Mouse (Mus musculus) ES-Bruce4 (cell line): Measurements from ENCODE around the gene Ndufs7. TPM values are rescaled to one million over a fixed set of nuclear protein-coding genes. Genes with fewer than 3 reads are reported as not detected.

Source experiments
- H3K27ac ChIP-seq: 2 replicates; pipeline ENCODE4 v1.5.1; 2012; ENCODE audit warnings: low read length, inconsistent platforms; ENCODE audit not compliant: insufficient read depth
- H3K27me3 ChIP-seq: 2 replicates; pipeline ENCODE4 v1.6.1; 2012; ENCODE audit warnings: mild to moderate bottlenecking, low read length, inconsistent platforms; ENCODE audit not compliant: control insufficient read depth, poor library complexity, insufficient read depth, severe bottlenecking
- H3K36me3 ChIP-seq: 2 replicates; pipeline ENCODE4 v1.6.1; 2012; ENCODE audit warnings: inconsistent platforms, mild to moderate bottlenecking, low read length, moderate library complexity; ENCODE audit not compliant: control insufficient read depth, poor library complexity, insufficient read depth, severe bottlenecking
- H3K4me1 ChIP-seq: one replicate; pipeline ENCODE4 v1.8.1; 2011; ENCODE audit warnings: low read length; ENCODE audit not compliant: control insufficient read depth, insufficient read depth
- H3K4me3 ChIP-seq: 2 replicates; pipeline ENCODE4 v1.5.1; 2011; ENCODE audit warnings: low read depth, mild to moderate bottlenecking, low read length
- H3K9ac ChIP-seq: 2 replicates; pipeline ENCODE4 v1.6.1; 2012; ENCODE audit warnings: low read depth, mild to moderate bottlenecking, inconsistent platforms; ENCODE audit not compliant: poor library complexity, severe bottlenecking
- H3K9me3 ChIP-seq: replicated peaks from 2 replicates; pipeline ENCODE4 v1.6.1; 2012; ENCODE audit warnings: mild to moderate bottlenecking, low read length, inconsistent platforms; ENCODE audit not compliant: control insufficient read depth, poor library complexity, insufficient read depth, severe bottlenecking
- CTCF ChIP-seq: IDR thresholded peaks from one replicate; pipeline ENCODE4 v1.8.1; 2011; ENCODE audit warnings: low read depth, low read length
- EP300 ChIP-seq: IDR thresholded peaks from 2 replicates; pipeline ENCODE4 v1.6.1; 2011; ENCODE audit warnings: low read depth, low read length; ENCODE audit not compliant: insufficient read depth
- POLR2A ChIP-seq: IDR thresholded peaks from one replicate; pipeline ENCODE4 v1.8.1; 2011; ENCODE audit warnings: low read length; ENCODE audit not compliant: insufficient read depth
- polyA plus RNA-seq: library from polyadenylated mRNA; stranded (reverse); fragments of >200 nt; gene quantifications from 2 replicates; pipeline ENCODE4 v1.2.4, GENCODE M21; 2011; ENCODE audit warnings: low read depth; ENCODE audit not compliant: missing spikeins, insufficient read depth, insufficient read length

The Ndufs7 gene
- polyA plus RNA-seq, 1 experiment: 63.9 TPM

DNA sequence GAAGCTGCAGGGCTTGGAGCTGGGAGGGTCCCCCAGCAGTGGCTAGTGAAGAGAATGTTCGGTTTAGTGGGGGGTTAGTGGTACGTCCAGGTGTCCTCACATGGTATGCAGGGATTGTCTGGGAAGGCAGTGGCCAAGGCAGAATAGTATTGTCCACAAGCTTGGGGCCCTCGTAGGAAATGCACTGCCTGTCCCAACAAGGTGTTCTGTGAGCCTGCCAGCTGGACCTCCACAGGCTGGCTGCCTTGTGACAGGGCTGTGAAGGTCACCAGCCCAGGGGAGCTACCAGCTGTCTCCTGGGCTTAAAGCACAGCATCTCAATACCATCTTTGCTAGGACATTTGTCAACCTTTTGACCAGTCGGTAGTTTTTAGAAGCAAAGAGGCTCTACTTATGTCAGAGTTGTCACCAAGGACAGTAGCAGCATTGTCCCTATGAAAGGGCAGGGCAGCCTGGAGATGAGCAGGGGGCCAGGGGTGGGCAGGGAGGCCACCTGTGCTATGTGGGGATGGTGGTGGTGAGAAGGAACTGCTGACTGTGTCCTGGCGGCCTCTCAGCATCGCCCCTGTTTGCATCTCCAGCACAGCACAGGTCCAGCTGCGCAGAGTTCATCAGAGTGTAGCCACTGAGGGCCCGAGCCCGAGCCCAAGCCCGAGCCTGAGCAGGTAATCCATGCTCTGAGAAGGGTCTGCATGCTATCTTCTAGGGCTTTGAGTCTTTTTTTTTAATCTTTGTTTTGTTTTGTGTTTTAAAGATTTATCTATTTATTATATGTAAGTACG, 3.8 kb downstream of the Ndufs7 start:
- Histone ChIP-seq H3K9me3 (no peaks in the 10 kb centered on the region), H3K27ac (no peak overlapping the region), H3K4me1 (peaks cover 1% of the 10 kb centered on the region), H3K4me3 (no peak overlapping the region), H3K36me3 (peaks cover 4% of the 10 kb centered on the region; the same call in 1 of the 2 replicates), H3K9ac (no peak overlapping the region), H3K27me3 (no peaks in the 10 kb centered on the region)
- no peak for TF ChIP-seq EP300
- TF ChIP-seq POLR2A: no peak
- no peak for TF ChIP-seq CTCF

DNA sequence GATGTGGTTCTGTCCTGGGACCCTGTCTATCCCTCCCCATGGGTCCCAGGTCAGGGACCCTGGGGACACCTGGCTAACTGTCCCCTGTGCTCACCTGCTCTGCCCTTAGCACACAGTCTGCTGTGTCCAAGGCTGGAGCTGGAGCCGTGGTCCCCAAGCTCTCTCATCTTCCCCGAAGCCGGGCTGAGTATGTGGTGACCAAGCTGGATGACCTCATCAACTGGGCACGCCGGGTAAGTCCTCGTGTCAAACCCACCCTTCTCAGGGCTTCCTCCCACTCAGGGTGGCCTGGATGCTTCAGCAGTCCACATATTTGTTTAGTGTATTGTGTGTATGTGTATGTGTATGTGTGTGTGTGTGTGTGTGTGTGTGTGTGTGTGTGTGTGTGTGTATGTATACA, 4.6 kb downstream of the Ndufs7 start:
- no peaks in the 10 kb centered on the region for H3K9me3 ChIP-seq
- H3K27ac ChIP-seq: no peak overlapping the region
- H3K4me3 ChIP-seq: no peak overlapping the region
- TF ChIP-seq POLR2A (no peak), EP300 (no peak), CTCF (no peak)
- H3K4me1 ChIP-seq: no peaks in the 10 kb centered on the region
- H3K36me3 ChIP-seq: peaks cover 4% of the 10 kb centered on the region; the same call in 1 of the 2 replicates
- H3K27me3 ChIP-seq: no peaks in the 10 kb centered on the region
- no peak overlapping the region for H3K9ac ChIP-seq

DNA sequence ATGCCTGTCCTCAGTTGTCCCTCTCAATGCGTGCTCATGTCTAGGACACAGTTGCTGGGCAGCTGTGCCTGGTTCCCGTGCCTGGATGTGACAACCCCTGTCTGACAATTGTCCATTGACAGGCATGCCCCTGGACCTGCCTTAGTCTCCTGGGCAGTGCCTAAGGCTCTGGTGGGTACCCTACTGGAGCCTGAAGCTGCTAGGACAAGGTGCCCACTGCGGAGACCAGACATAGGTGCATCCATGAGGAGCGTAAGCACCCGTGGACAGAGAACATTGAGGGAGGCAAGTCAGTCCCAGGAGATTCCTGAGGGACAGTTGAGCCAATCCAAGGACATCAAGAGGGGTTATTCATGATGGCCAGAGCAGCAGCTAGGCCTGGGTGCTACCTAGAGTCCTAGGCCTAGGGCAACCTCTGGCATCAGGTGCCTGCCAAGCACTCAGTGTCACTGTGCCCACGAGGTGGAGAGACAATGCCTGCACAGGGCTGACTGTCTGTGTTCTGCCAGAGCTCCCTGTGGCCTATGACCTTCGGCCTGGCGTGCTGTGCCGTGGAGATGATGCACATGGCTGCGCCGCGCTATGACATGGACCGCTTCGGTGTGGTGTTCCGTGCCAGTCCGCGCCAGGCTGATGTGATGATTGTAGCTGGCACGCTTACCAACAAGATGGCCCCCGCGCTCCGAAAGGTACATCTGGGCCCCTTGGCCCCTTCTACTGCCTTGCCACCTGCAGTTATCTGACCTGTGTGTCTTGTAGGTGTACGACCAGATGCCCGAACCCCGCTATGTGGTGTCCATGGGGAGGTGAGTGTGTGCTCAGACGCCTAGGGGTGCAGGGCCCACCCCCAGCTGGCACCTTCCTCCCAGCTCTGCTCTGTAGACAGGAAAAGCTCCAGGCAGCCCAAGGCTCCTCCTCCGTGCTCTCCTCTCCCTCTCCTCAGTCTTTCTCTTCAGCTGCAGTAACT, 5.7 kb downstream of the Ndufs7 start:
- TF ChIP-seq EP300 (no peak), POLR2A (no peak), CTCF (no peak)
- H3K4me1 ChIP-seq: no peaks in the 10 kb centered on the region
- H3K9me3 ChIP-seq: no peaks in the 10 kb centered on the region
- no peak overlapping the region for H3K4me3 ChIP-seq
- no peaks in the 10 kb centered on the region for H3K27me3 ChIP-seq
- no peak overlapping the region for H3K27ac ChIP-seq
- H3K36me3 ChIP-seq: peaks cover 4% of the 10 kb centered on the region; the same call in 1 of the 2 replicates
- no peak overlapping the region for H3K9ac ChIP-seq

DNA sequence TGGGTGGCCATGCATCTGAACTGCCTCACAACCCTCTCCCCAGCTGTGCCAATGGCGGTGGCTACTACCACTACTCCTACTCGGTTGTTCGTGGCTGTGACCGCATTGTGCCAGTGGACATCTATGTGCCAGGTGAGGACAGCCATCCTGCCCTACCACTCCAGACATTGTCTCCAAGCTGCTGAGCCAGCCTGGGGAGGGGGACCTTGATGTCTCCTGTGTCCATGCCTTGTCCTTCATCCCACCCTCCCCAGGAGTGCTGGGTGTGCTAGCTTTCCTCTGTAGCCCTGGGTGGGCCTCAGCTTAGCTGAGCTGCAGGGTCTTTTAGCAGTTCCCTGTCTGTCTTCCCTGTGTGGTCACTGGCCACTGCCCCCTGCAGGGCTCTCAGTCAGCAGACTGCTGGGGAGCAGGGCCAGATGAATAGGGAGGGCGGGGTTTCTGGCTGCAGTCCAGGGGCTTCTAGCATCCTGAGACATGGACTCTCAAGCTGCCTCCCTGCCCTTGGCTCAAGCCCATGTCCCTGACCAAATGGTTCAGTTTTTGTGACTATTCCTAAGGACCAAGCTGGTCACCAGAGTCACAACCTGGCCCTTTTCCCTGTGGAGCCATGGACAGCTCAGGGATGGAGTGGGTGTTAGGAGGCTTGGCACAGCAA, 7.1 kb downstream of the Ndufs7 start:
- no peak overlapping the region for H3K27ac ChIP-seq
- H3K36me3 ChIP-seq: peaks cover 4% of the 10 kb centered on the region; the same call in 1 of the 2 replicates
- H3K27me3 ChIP-seq: no peaks in the 10 kb centered on the region
- no peak for TF ChIP-seq EP300
- no peak for TF ChIP-seq CTCF
- no peak for TF ChIP-seq POLR2A
- no peak overlapping the region for H3K4me3 ChIP-seq
- no peaks in the 10 kb centered on the region for H3K4me1 ChIP-seq
- H3K9ac ChIP-seq: no peak overlapping the region
- H3K9me3 ChIP-seq: no peaks in the 10 kb centered on the region

DNA sequence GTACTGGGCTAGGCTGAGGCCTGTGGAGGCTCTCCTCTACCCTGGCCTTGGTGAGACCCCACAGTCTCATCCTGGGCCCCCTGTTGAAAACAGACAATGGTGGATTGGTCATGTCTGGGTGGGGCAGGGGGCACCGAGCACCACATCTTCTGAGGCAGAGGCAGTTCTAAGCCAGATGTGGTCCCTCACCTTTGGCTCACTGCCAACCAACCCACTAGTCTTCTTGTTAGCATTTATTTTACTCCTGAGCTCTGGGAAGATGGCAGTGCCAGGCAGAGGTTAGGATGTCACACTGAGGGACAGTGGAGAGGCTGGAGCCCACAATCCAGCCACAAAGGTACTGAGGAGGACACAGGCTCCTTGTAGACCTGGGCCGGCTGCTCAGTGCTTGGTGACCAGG, 9.0 kb downstream of the Ndufs7 start:
- Histone ChIP-seq H3K27me3 (no peaks in the 10 kb centered on the region), H3K9ac (no peak overlapping the region), H3K36me3 (peaks cover 4% of the 10 kb centered on the region; the same call in 1 of the 2 replicates), H3K9me3 (no peaks in the 10 kb centered on the region), H3K4me1 (no peaks in the 10 kb centered on the region), H3K4me3 (no peak overlapping the region), H3K27ac (no peak overlapping the region)
- TF ChIP-seq POLR2A: no peak
- no peak for TF ChIP-seq EP300
- TF ChIP-seq CTCF: no peak
